Mouse (Mus musculus): ENCODE data around the gene Crygb. TPM values are rescaled to one million over a fixed set of nuclear protein-coding genes. Genes with fewer than 3 reads are reported as not detected.

Crygb gene
- polyA plus RNA-seq (2016; fragmentation: Nextera tagmentation; extraction: Ambion mirVana), result not detected in 2 replicates

DNA sequence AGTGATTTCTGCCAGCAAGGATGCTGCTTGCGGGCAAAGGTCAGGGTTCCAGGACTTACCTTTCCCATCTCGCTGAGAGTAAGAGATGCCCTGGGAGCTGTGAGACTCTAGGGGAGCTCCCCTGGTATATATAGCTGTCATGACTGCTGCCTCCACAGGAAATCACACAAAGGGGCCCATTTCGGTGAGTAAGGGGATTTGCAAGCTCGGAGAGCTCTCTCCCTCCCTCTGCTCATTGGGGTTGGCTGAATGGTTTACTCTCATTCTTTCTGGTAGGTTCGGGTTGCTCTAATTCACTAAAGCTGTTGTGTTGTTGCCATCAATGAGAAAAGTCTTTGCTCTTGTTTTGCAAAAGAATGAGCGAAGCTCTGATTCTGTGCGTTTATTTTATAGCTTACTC, at the start of gene Crygb:
Gene Crygb, minus strand, starts transcription at position 101 of the 400 bp plus-strand sequence.
- ATAC-seq (ENCODE audit: insufficient number of reproducible peaks, insufficient read depth, low FRiP score, low TSS enrichment, low read depth), result no peak
- H3K27me3 ChIP-seq, result 0 out of 2 replicates have a peak, but pooled peaks cover 3% of the 10 kb centered on the region
- H3K9ac ChIP-seq (replicated peaks), result 0 out of 2 replicates have a peak within 1 kb of the TSS, but pooled peaks have one; percentile 31
- 31% methylated on average over 7 of the region's 7 CpGs for WGBS
- no peak within 1 kb of the TSS for H3K27ac ChIP-seq
- no peaks in the 10 kb centered on the region for H3K36me3 ChIP-seq
- H3K4me1 ChIP-seq (replicated peaks), result peaks cover 5% of the 10 kb centered on the region; the same call in 1 of the 2 replicates
- H3K4me3 ChIP-seq (replicated peaks), result no peak within 1 kb of the TSS
- no peaks in the 10 kb centered on the region for H3K9me3 ChIP-seq
- peak within 1 kb of the TSS; percentile 28 for H3K4me2 ChIP-seq

GRCm38 (mm10) chr1:65131671-65132070, 49.6 kb upstream of the Crygb start:
- no peak overlapping the region for H3K4me3 ChIP-seq (replicated peaks)
- H3K36me3 ChIP-seq, result no peaks in the 10 kb centered on the region
- H3K27ac ChIP-seq, result no peak overlapping the region
- no peaks in the 10 kb centered on the region for H3K9me3 ChIP-seq
- no peak for ATAC-seq (ENCODE audit: insufficient number of reproducible peaks, insufficient read depth, low FRiP score, low TSS enrichment, low read depth)
- WGBS, result 92% methylated on average over 1 of the region's 1 CpGs
- no peaks in the 10 kb centered on the region for H3K4me1 ChIP-seq (replicated peaks)
- H3K9ac ChIP-seq (replicated peaks), result no peak overlapping the region
- H3K27me3 ChIP-seq, result no peaks in the 10 kb centered on the region
- no peak overlapping the region for H3K4me2 ChIP-seq

DNA sequence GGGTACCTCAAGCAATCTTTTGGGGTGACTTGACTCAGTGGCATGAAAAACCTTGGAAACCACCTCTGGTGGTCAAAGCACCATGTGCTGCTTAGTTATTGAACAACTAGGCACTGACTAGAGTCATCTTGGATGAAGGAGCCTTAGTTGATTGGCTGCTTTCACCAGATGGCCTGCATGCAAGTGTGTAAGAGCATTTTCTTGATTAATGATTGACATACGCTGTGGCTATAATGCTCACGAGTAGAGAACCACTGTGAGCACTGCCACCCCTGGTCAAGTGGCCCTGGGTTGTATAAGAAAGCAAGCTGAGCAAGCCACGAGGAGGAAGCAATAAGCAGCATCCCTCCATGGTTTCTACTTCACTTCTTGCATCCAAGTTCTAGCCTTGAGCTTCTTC, 48.1 kb upstream of the Crygb start:
- no peak overlapping the region for H3K27ac ChIP-seq

DNA sequence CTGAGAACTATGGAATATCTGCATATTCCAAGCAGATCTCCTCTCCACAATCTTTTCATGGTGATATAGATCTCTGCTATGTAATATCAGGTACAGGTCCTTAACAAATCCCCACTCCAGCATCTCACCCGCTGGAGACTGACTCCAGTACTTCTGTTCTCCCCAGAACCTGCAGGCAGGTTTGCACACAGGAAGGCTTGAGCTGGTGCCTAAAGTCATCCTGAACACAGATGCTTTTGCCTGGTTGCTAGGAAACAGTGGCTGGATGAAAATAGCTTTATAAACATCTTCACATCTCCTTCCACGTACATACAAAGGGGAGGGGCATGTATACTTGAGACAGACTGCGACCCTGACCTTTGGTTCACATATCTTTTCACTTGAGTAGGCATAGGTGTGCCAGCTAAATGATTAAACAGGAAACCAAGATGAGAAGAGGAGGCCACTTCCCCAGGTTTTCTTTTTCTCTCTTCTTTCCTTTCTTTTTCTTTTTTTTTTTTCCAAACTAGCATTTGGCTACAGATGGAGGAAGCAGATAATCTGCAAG, 47.6 kb upstream of the Crygb start:
- Histone ChIP-seq H3K36me3 (no peaks in the 10 kb centered on the region), H3K27ac (no peak overlapping the region), H3K9me3 (no peaks in the 10 kb centered on the region), H3K4me3 (replicated peaks) (no peak overlapping the region), H3K27me3 (no peaks in the 10 kb centered on the region), H3K9ac (replicated peaks) (no peak overlapping the region), H3K4me2 (no peak overlapping the region), H3K4me1 (replicated peaks) (no peaks in the 10 kb centered on the region)
- ATAC-seq (ENCODE audit: insufficient number of reproducible peaks, insufficient read depth, low FRiP score, low TSS enrichment, low read depth), result no peak
- WGBS, result 78% methylated on average over 3 of the region's 3 CpGs

More for the DNA sequence above, 48.1 kb upstream of the Crygb start:
- no peaks in the 10 kb centered on the region for H3K4me1 ChIP-seq (replicated peaks)
- H3K9me3 ChIP-seq, result no peaks in the 10 kb centered on the region
- H3K4me3 ChIP-seq (replicated peaks), result no peak overlapping the region
- no peaks in the 10 kb centered on the region for H3K36me3 ChIP-seq
- no peak overlapping the region for H3K9ac ChIP-seq (replicated peaks)
- H3K4me2 ChIP-seq, result no peak overlapping the region
- ATAC-seq (ENCODE audit: insufficient number of reproducible peaks, insufficient read depth, low FRiP score, low TSS enrichment, low read depth), result no peak
- WGBS, result 76% methylated on average over 3 of the region's 3 CpGs
- H3K27me3 ChIP-seq, result no peaks in the 10 kb centered on the region

DNA sequence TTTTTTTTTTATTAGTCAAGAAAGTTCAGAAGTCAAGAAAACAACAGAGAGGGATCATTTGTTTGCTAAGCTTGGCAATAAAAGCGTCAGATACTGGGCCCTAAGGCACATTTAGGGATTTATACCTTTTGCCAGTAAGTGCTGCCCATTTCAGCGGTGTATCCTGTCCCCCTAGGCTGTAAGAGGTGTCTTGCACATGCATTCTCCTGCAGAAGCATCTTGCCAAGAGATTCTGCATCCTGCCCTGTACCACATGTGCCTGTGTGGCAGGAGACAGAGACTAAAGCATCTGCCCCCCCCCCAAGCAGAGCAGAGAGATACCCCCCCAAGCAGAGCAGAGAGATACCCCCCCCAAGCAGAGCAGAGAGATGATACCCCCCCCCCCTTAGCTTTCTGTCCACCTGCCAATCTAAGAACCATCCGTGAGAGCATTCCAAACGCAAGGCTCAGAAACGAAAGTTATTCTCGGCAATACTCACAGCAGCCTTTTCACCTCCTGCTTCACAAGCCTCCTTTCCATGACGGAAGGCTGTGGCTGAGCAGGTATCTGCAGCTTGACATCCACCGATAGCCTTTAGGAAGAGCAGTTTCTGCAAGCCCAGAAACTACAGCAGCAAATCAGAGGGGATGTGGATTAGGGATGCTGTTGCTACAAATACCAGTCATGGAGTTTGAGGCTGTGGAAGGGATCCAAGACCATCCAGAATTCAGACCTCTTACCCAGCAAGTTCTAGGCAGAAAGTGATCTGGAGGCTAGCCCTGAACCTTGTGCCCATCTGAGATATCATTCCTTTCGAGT, 40.7 kb upstream of the Crygb start, which contains the start of gene D630023F18Rik:
Gene D630023F18Rik, minus strand, starts transcription at position 641 of the 799 bp plus-strand sequence.
- no peaks in the 10 kb centered on the region for H3K27me3 ChIP-seq
- no peaks in the 10 kb centered on the region for H3K36me3 ChIP-seq
- H3K4me2 ChIP-seq, result peak within 1 kb of the TSS; percentile 40
- no peak within 1 kb of the TSS for H3K27ac ChIP-seq
- ATAC-seq (ENCODE audit: insufficient number of reproducible peaks, insufficient read depth, low FRiP score, low TSS enrichment, low read depth), result no peak
- WGBS, result 20% methylated on average over 9 of the region's 9 CpGs
- no peak within 1 kb of the TSS for H3K9ac ChIP-seq (replicated peaks)
- peak within 1 kb of the TSS; percentile 10 for H3K4me3 ChIP-seq (replicated peaks)
- H3K9me3 ChIP-seq, result no peaks in the 10 kb centered on the region
- no peaks in the 10 kb centered on the region; the same call in 1 of the 2 replicates for H3K4me1 ChIP-seq (replicated peaks)

DNA sequence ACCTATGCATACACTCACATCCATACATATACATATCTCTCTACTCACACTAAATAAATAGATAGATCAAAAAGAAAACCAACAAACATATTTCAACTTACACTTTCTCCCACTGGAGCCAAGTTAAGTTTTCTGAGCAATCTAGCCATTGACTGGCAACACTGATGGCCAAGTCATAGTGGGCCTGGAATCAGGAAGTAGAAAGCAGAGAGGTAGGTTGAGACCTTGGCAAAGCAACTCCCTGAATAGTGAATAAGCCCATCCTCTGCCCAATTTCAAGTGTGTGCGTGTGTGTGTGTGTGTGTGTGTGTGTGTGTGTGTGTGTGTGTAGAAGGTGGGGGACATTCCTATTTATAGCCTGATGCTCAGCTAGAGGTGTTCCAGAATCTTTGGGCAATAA, 37.4 kb upstream of the Crygb start, which contains the start of gene Gm28845:
Gene Gm28845, minus strand, starts transcription at position 121 of the 400 bp plus-strand sequence.
- Histone ChIP-seq H3K9me3 (no peaks in the 10 kb centered on the region), H3K4me1 (replicated peaks) (no peaks in the 10 kb centered on the region; the same call in 1 of the 2 replicates), H3K27ac (no peak within 1 kb of the TSS), H3K36me3 (no peaks in the 10 kb centered on the region), H3K9ac (replicated peaks) (no peak within 1 kb of the TSS), H3K27me3 (no peaks in the 10 kb centered on the region), H3K4me3 (replicated peaks) (no peak within 1 kb of the TSS), H3K4me2 (no peak within 1 kb of the TSS)
- WGBS, result 100% methylated on average over 1 of the region's 1 CpGs
- ATAC-seq (ENCODE audit: insufficient number of reproducible peaks, insufficient read depth, low FRiP score, low TSS enrichment, low read depth), result no peak

GRCm38 (mm10) chr1:65118150-65118913, 36.2 kb upstream of the Crygb start:
- Histone ChIP-seq H3K4me2 (no peak overlapping the region), H3K27ac (no peak overlapping the region), H3K27me3 (no peaks in the 10 kb centered on the region), H3K4me3 (replicated peaks) (no peak overlapping the region), H3K9ac (replicated peaks) (no peak overlapping the region), H3K4me1 (replicated peaks) (no peaks in the 10 kb centered on the region; the same call in 1 of the 2 replicates), H3K36me3 (no peaks in the 10 kb centered on the region), H3K9me3 (no peaks in the 10 kb centered on the region)
- WGBS, result 71% methylated on average over 8 of the region's 8 CpGs
- ATAC-seq (ENCODE audit: insufficient number of reproducible peaks, insufficient read depth, low FRiP score, low TSS enrichment, low read depth), result no peak

DNA sequence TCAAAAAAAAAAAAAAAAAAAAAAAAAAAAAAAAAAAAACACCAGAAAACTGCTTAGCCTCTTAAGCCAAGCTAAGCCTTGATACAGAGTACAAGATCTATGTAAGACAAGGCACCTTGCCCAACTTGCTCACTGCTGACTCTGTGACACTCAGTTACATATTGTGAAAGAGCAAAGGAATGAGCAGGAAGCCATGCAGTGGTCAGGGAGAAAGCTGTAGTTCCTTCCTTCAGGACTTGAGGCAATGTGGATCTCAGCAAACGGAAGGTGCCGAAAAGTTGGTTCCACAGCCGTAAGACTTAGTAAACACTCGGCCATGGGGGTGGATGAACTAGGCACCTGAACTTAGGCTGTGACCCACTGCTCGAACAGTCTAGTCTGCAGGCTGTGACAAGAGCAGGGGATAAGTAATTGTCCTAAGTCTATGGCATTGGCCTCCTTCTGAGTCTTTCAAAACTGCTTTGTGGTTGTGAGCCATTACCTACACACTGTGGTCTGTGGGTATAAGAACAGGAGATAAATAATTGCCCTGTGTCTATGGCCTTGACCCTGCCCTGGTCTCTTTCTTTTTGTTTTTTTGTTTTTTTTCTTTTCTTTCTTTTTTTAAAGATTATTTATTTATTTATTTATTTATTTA, 31.6 kb upstream of the Crygb start:
- no peaks in the 10 kb centered on the region for H3K4me1 ChIP-seq (replicated peaks)
- WGBS, result 91% methylated on average over 5 of the region's 5 CpGs
- ATAC-seq (ENCODE audit: insufficient number of reproducible peaks, insufficient read depth, low FRiP score, low TSS enrichment, low read depth), result no peak

DNA sequence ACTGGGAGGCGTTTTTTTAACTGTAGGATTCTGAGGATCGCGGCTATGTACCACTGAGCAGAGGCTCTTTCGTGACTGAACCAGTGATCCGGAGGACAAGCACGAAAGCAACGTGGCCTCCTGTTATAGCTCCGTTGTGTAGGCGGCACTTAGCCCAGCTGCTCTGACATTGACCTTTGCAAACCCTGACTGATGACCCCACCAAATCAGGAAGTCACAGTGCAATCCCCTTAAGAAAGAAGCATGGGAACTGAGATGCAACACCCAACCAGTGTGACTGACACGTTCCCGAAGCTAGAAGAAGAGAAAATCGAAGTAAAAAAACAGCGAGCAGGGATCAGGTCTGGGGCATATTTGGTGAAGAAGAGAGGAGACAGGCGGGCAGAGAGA, 30.7 kb upstream of the Crygb start:
- H3K4me2 ChIP-seq, result peak overlapping the region; percentile 15; the same call in 1 of the 2 replicates
- H3K9ac ChIP-seq (replicated peaks), result no peak overlapping the region
- no peaks in the 10 kb centered on the region for H3K27me3 ChIP-seq
- 69% methylated on average over 14 of the region's 14 CpGs for WGBS
- no peak overlapping the region for H3K4me3 ChIP-seq (replicated peaks)
- H3K9me3 ChIP-seq, result no peaks in the 10 kb centered on the region
- H3K36me3 ChIP-seq, result no peaks in the 10 kb centered on the region
- no peak overlapping the region for H3K27ac ChIP-seq
- no peaks in the 10 kb centered on the region for H3K4me1 ChIP-seq (replicated peaks)
- no peak; the same call in 1 of the 2 replicates for ATAC-seq (ENCODE audit: insufficient number of reproducible peaks, insufficient read depth, low FRiP score, low TSS enrichment, low read depth)

More for the DNA sequence above, 31.6 kb upstream of the Crygb start:
- Histone ChIP-seq H3K9me3 (no peaks in the 10 kb centered on the region), H3K27ac (no peak overlapping the region), H3K4me3 (replicated peaks) (no peak overlapping the region), H3K9ac (replicated peaks) (no peak overlapping the region), H3K36me3 (no peaks in the 10 kb centered on the region), H3K4me2 (no peak overlapping the region), H3K27me3 (no peaks in the 10 kb centered on the region)

- WGBS, result 13% methylated on average over 8 of the region's 8 CpGs
Observed at GRCm38 (mm10) chr1:65112031-65112806, 30.1 kb upstream of the Crygb start.

More at GRCm38 (mm10) chr1:65112031-65112806, 30.1 kb upstream of the Crygb start:
- no peaks in the 10 kb centered on the region for H3K36me3 ChIP-seq
- H3K4me3 ChIP-seq (replicated peaks), result no peak overlapping the region
- no peaks in the 10 kb centered on the region for H3K9me3 ChIP-seq
- no peak overlapping the region for H3K9ac ChIP-seq (replicated peaks)
- H3K27me3 ChIP-seq, result no peaks in the 10 kb centered on the region
- ATAC-seq (ENCODE audit: insufficient number of reproducible peaks, insufficient read depth, low FRiP score, low TSS enrichment, low read depth), result 0 out of 2 replicates have a peak, but pooled peaks have one; percentile 54
- no peaks in the 10 kb centered on the region for H3K4me1 ChIP-seq (replicated peaks)
- H3K27ac ChIP-seq, result no peak overlapping the region
- peak overlapping the region; percentile 15 for H3K4me2 ChIP-seq

Measured in limb, embryonic 12.5 days (tissue).